Mouse (Mus musculus) heart, embryonic 13.5 days (tissue): ENCODE data around the gene Lama4. TPM values are rescaled to one million over a fixed set of nuclear protein-coding genes. Genes with fewer than 3 reads are reported as not detected.

Experiments used
- ATAC-seq: fragments of 200-750 bp; cut with Nextera tagmentation; 2 replicates; pipeline ENCODE4 v1.8.0; 2017; ENCODE audit warnings: moderate TSS enrichment; ENCODE audit not compliant: insufficient number of reproducible peaks, low FRiP score, low TSS enrichment; ENCODE audit errors: extremely low read depth
- H3K27ac ChIP-seq: fragments of 300-500 bp; sonication (generic); replicated peaks from 2 replicates; pipeline ENCODE4 v1.5.1; 2015; ENCODE audit warnings: moderate library complexity, mild to moderate bottlenecking, inconsistent platforms
- H3K27me3 ChIP-seq: fragments of 300-500 bp; sonication (generic); replicated peaks from 2 replicates; pipeline ENCODE4 v1.6.1; 2015; ENCODE audit warnings: mild to moderate bottlenecking, inconsistent platforms
- H3K36me3 ChIP-seq: fragments of 300-500 bp; sonication (generic); 2 replicates; pipeline ENCODE4 v1.6.1; 2015; ENCODE audit warnings: mild to moderate bottlenecking, inconsistent platforms
- H3K4me1 ChIP-seq: fragments of 300-500 bp; sonication (generic); 2 replicates; pipeline ENCODE4 v1.6.1; 2015; ENCODE audit warnings: inconsistent platforms
- H3K4me2 ChIP-seq: fragments of 300-500 bp; sonication (generic); 2 replicates; pipeline ENCODE4 v1.6.1; 2015; ENCODE audit warnings: inconsistent platforms, mild to moderate bottlenecking, moderate library complexity
- H3K4me3 ChIP-seq: fragments of 300-500 bp; sonication (generic); 2 replicates; pipeline ENCODE4 v1.5.1; 2015; ENCODE audit warnings: moderate library complexity, mild to moderate bottlenecking, inconsistent platforms
- H3K9ac ChIP-seq: fragments of 300-500 bp; sonication (generic); 2 replicates; pipeline ENCODE4 v1.6.1; 2015; ENCODE audit warnings: inconsistent platforms, mild to moderate bottlenecking, moderate library complexity
- H3K9me3 ChIP-seq: fragments of 300-500 bp; sonication (generic); 2 replicates; pipeline ENCODE4 v1.6.1; 2016; ENCODE audit warnings: inconsistent platforms
- WGBS: fragments of 180-500 bp; shearing (Covaris S2); methylation state at CpG from one replicate; pipeline ENCODE4 v1.1.7; 2015; ENCODE audit warnings: mixed read lengths; 5-methylcytosine and 5-hydroxymethylcytosine counted together
- polyA plus RNA-seq: library from polyadenylated mRNA; unstranded; fragments of >200 nt; fragmentation: Nextera tagmentation; extraction: Ambion mirVana; gene quantifications from 2 replicates; pipeline ENCODE4 v1.2.1, GENCODE M21; 2015

The Lama4 gene
- polyA plus RNA-seq, 1 experiment from 2014 or later, result 110 TPM

DNA sequence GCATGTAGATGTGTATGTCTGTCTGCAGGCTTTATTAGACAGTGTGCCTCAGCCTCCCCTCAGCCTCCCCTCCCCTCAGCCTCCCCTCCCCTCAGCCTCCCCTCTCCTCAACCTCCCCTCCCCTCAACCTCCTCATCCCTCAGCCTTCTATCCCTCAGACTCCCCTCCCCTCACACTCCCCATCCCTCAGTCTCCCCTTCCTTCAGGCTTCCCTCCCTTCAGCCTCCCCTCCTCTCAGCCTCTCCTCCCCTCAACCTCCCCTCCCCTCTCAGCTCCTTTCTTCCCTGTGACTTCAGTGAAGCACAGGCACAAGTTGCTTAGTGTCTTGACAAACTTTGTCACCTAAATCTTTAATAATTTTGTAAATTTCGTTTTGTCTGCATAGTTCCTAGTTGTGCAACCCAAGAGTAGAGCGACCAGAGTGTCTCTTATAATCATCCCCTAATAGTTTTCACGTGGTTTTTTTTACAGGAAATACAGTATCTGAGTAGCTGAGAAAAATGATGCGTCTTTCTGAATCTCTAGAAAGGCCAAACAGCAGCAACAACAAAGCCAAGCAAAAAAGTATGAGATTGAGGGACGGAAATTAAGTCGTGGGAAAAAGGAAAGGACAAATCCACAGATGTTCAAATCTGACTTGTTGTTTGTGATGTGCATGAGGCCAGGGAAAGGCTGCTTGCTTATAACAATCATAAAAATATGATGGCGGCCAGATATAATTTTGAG, 7.1 kb downstream of the Lama4 start:
- ATAC-seq, result no peak
- Histone ChIP-seq H3K9me3 (no peaks in the 10 kb centered on the region), H3K4me1 (peaks cover 52% of the 10 kb centered on the region), H3K27me3 (no peaks in the 10 kb centered on the region), H3K9ac (no peak overlapping the region), H3K4me2 (no peak overlapping the region), H3K36me3 (peaks cover 26% of the 10 kb centered on the region), H3K4me3 (no peak overlapping the region), H3K27ac (0 out of 2 replicates have a peak overlapping the region, but pooled peaks have one; percentile 20)
- 59% methylated on average over 7 of the region's 7 CpGs for WGBS

DNA sequence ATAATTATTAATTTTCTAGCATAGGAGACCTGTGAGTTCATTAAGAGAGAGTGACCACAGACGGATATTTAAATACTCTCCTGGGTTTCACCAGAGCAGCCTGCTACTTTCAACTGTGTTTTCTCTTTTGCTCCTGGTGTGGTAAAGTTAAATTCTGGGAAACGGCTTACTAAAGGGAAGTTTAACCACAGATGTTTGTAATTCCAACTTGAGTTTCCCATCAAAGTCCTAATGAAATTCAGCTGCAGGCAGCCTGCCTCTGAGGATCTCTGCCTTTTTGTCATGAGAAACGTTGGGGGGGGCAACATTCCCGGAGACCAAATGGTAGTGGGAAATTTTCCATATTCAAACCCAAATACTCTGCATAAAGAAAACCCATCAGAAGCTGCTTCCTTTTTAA, 7.7 kb downstream of the Lama4 start:
- H3K27ac ChIP-seq, result no peak overlapping the region
- WGBS, result 52% methylated on average over 4 of the region's 4 CpGs
- no peak overlapping the region for H3K4me2 ChIP-seq
- ATAC-seq, result no peak
- no peaks in the 10 kb centered on the region for H3K9me3 ChIP-seq
- peaks cover 31% of the 10 kb centered on the region for H3K36me3 ChIP-seq
- H3K27me3 ChIP-seq, result no peaks in the 10 kb centered on the region
- H3K4me1 ChIP-seq, result peaks cover 55% of the 10 kb centered on the region
- no peak overlapping the region for H3K4me3 ChIP-seq
- no peak overlapping the region for H3K9ac ChIP-seq

DNA sequence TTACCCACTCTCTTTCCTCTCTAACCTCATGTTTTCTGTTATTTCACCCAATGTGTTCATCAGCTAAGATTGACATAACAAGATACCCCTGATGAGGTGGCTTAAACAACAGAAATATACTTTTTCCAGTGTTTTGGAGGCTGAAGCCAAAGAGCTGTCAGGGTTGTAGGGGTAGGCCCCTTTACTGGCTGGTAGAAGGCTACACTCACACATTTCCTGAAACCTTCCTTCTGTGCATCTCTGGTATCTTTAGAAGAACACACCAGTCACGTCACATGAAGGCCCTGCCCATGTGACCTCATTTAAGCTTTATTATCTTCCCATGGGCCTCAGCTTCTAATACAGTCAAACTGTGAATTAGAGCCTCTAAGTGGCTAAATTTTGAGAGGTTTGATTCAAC, 12.9 kb downstream of the Lama4 start:
- Histone ChIP-seq H3K36me3 (peaks cover 34% of the 10 kb centered on the region), H3K4me3 (no peak overlapping the region), H3K9ac (no peak overlapping the region), H3K27me3 (no peaks in the 10 kb centered on the region), H3K4me1 (peaks cover 56% of the 10 kb centered on the region), H3K4me2 (no peak overlapping the region), H3K9me3 (no peaks in the 10 kb centered on the region), H3K27ac (no peak overlapping the region; the same call in 1 of the 2 replicates)
- ATAC-seq, result no peak
- 54% methylated on average over 1 of the region's 1 CpGs for WGBS

DNA sequence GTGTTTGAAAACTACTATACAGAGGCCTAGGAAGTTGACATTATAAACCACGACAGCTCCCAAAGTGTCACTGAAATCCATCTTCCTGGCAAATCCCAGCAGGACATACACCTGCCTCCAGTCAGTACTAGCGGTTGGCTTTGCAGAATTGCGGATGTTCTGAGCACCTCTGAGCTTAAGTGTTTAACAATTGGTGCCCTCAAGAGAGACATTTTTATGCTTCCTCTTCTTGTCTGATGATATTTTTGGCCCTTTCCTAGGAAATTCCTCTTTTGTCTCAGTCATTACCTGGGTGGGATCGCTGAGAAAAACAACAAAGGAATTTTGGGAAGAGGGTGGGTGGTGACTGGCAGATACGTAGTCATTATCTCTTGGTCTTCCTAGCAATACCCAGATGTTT, 14.4 kb downstream of the Lama4 start:
- no peaks in the 10 kb centered on the region for H3K27me3 ChIP-seq
- no peak for ATAC-seq
- no peak overlapping the region for H3K9ac ChIP-seq
- no peak overlapping the region for H3K4me3 ChIP-seq
- WGBS, result 62% methylated on average over 5 of the region's 5 CpGs
- H3K9me3 ChIP-seq, result no peaks in the 10 kb centered on the region
- peaks cover 65% of the 10 kb centered on the region for H3K4me1 ChIP-seq
- H3K4me2 ChIP-seq, result no peak overlapping the region
- H3K27ac ChIP-seq, result peak overlapping the region; percentile 42; the same call in 1 of the 2 replicates
- peaks cover 24% of the 10 kb centered on the region for H3K36me3 ChIP-seq

DNA sequence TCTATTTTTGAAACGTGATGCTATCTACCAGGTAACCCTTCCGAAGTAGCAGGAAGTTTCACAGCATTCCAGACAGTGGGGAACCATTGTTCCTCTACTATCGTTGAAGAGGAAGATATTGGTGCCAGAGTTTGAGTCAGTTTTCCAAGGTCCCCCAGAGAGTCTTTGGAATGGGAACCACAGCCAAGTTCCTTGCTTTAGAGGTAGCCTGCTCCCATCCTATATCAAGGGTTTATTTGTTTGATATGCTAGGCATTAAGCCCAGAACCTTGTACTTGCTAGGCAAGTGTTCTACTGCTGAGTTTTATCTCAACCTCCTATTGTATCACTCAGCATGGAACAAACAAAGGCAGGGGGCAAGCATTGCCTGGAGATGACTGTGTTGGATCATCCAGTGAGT, 15.7 kb downstream of the Lama4 start:
- H3K36me3 ChIP-seq, result peaks cover 19% of the 10 kb centered on the region
- H3K4me3 ChIP-seq, result no peak overlapping the region
- no peaks in the 10 kb centered on the region for H3K27me3 ChIP-seq
- no peak for ATAC-seq
- peaks cover 77% of the 10 kb centered on the region for H3K4me1 ChIP-seq
- no peaks in the 10 kb centered on the region for H3K9me3 ChIP-seq
- peak overlapping the region; percentile 69 for H3K27ac ChIP-seq
- H3K4me2 ChIP-seq, result no peak overlapping the region
- no peak overlapping the region for H3K9ac ChIP-seq
- WGBS, result 11% methylated on average over 3 of the region's 3 CpGs

DNA sequence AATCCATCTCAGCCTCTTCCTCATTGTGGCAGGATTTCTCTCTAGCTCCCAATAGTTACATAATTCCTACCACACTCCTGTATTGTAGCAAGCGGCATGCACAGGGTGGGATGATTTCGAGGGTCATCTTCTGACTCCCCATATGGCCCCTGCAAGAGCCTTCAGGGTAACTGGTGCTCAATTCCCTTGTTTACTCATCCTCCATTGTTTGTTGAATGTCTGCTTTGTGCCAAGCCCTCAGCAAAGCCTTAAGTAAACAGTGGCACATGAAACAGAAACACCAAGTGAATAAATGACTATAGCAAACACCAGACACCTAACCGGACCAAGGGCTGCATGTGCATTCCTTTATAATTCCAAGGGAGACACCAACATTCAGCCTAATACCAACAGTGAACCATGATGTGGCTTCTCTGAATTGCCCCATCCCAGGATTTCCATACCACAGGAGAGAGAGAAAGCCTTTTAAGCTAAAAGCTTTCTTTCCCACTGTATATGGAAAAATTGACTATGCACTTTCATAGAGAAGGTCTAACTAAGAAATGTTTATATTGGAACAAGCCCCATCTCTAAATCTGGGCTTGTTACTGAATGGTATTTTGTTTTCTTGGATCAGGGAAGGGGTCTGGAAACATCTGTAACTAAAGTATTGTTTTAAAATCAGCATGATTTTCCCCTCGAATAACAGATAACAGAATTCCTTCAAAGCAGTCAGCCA, 19.2 kb downstream of the Lama4 start:
- Histone ChIP-seq H3K36me3 (peaks cover 20% of the 10 kb centered on the region), H3K4me3 (no peak overlapping the region), H3K27ac (peak overlapping the region; percentile 85), H3K27me3 (no peaks in the 10 kb centered on the region), H3K4me1 (peaks cover 67% of the 10 kb centered on the region), H3K9me3 (no peaks in the 10 kb centered on the region), H3K4me2 (no peak overlapping the region), H3K9ac (no peak overlapping the region)
- no peak for ATAC-seq
- 73% methylated on average over 4 of the region's 4 CpGs for WGBS

DNA sequence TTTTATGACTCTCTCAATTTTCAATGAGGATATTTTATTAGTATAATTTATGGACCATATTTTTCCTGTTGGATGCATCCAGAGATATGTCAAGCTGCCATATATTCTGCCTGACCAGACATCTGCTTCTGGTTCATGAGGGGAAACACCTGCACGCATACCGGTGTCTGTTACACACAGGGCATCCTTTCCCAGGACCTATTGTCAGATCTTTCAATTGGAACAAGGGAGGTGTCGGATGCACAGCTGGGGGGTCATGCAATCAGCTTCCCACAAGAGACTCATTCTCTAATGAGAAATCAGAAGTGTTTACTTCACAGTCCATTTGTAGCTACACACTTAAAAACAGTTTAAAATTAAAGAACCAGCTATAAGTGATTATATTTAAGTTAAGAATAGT, 20.7 kb downstream of the Lama4 start:
- H3K27ac ChIP-seq, result peak overlapping the region; percentile 61; the same call in 1 of the 2 replicates

DNA sequence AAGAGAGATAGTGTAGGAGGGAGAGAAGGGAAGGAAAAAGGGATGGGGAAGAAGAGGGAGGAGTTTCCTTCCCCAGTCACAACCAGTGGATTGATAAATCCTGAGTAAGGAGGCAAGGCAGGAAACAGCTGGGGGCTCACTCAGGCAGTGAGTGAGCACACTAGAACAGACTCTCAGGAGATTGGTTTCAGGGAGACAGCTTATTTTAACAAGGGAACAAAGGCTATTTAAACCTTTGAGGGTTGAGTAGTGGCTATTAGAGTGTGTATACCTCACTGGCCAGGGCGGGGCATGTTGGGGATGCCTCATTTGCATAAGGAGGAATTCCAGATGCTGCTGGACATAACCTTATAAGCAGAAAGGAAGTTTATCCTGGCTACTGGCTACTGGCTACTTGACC, 27.5 kb downstream of the Lama4 start:
- H3K36me3 ChIP-seq, result peaks cover 49% of the 10 kb centered on the region
- no peak overlapping the region for H3K9ac ChIP-seq
- 0 out of 2 replicates have a peak overlapping the region, but pooled peaks have one; percentile 2 for H3K27ac ChIP-seq
- peaks cover 43% of the 10 kb centered on the region for H3K4me1 ChIP-seq
- H3K27me3 ChIP-seq, result no peaks in the 10 kb centered on the region
- no peak overlapping the region for H3K4me2 ChIP-seq
- no peak for ATAC-seq
- H3K9me3 ChIP-seq, result no peaks in the 10 kb centered on the region
- 76% methylated on average over 1 of the region's 1 CpGs for WGBS
- no peak overlapping the region for H3K4me3 ChIP-seq

More for the DNA sequence above, 20.7 kb downstream of the Lama4 start:
- Histone ChIP-seq H3K9ac (no peak overlapping the region), H3K4me1 (peaks cover 64% of the 10 kb centered on the region), H3K9me3 (no peaks in the 10 kb centered on the region), H3K4me3 (no peak overlapping the region), H3K36me3 (peaks cover 26% of the 10 kb centered on the region), H3K4me2 (no peak overlapping the region), H3K27me3 (no peaks in the 10 kb centered on the region)
- 70% methylated on average over 3 of the region's 3 CpGs for WGBS
- no peak for ATAC-seq

DNA sequence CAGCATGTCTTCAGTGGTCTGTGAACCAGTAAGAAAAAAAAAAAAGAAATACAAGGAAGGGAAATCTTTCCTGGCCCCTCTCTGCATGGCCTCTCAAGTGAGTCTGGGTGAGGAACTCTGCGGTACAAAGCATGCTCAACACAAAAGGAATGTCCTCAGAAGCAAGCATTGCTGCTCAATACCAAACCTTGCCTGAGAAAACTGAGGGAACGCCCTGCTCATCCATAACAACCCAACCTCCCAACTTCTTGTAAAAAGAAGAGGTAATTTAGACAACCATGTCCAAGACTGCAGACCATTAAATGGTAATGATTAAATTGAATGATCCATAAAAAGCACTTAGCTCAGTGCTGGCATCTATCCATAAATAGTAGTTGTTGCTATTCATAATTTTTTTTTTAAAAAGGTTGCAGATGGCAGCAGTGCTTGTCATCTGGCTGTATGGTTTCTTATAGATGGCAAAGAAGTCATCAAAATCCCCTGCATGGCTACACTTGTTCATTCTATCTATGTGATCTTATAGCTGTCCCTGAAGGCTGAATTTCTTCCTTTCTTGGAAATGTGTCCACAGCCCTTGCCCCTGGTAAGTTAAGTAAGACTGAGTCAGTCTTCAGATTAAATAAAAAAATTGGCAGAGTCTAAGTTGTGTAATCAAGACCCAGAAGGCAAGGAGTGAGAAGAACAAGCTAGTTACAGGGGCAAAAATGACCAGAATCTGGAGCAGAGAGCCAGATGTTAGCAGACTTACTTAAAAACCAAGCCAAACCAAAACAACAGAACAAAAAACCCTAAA, 28.5 kb downstream of the Lama4 start:
- H3K9ac ChIP-seq, result no peak overlapping the region
- H3K4me1 ChIP-seq, result peaks cover 41% of the 10 kb centered on the region
- no peaks in the 10 kb centered on the region for H3K9me3 ChIP-seq
- ATAC-seq, result no peak
- H3K4me3 ChIP-seq, result no peak overlapping the region
- H3K27ac ChIP-seq, result no peak overlapping the region
- 71% methylated on average over 2 of the region's 2 CpGs for WGBS
- H3K4me2 ChIP-seq, result no peak overlapping the region
- H3K36me3 ChIP-seq, result peaks cover 43% of the 10 kb centered on the region
- no peaks in the 10 kb centered on the region for H3K27me3 ChIP-seq

DNA sequence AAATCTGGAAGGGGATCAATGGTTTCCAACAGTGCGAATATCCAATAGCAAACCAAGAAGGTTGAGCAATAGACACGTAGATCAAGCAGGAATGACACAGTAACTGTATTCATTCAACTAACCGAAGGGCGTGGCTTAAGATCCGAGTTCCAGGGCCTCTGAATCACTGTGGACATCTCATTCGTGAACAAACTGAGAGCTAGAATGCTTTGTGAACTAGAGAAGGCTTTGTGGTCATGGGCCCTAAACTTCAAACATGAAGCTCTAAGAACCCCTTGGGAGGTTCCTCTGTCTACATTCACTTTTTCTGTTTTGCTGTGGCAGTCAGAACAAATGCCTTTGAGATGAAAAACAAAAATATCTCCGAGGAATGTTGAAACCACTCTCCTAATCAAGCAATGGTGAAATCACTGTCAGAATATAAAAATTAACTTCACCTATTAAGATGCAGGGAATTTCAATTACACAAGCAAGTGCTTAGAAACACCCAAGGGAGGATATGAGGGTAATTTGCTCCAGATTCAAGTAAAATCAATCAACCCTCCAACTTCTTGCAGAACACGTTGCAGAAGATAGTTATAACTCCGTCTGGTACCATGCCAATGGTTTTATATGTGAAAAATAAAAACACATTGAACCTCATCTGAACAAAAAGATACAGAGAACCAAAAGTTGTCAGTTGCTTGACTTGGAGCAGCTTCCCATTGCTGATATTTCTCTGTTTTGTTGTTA, 29.6 kb downstream of the Lama4 start:
- Histone ChIP-seq H3K4me2 (no peak overlapping the region), H3K9ac (no peak overlapping the region), H3K36me3 (peaks cover 35% of the 10 kb centered on the region), H3K27me3 (no peaks in the 10 kb centered on the region), H3K27ac (no peak overlapping the region), H3K4me3 (no peak overlapping the region), H3K4me1 (peaks cover 41% of the 10 kb centered on the region), H3K9me3 (no peaks in the 10 kb centered on the region)
- WGBS, result 83% methylated on average over 9 of the region's 9 CpGs
- ATAC-seq, result no peak

DNA sequence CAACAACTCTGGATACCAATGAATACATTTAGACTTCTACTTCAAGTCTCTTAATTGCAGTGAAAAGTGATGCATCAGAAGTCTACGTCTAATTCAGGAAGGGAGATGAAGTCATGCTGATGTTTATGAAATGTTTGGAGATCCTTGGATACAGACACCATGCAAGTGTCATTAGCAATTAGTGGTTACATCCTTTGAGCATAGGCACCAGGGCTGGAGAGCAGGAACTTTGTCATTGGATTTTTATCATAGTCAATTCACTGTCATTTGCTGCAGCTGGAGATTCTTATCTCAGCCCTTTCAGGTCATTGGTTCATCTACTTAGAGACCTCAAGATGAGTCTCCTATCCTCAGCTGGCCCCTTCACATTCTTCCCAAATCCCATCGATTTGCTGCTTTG, 30.6 kb downstream of the Lama4 start:
- 68% methylated on average over 2 of the region's 2 CpGs for WGBS
- Histone ChIP-seq H3K4me2 (no peak overlapping the region), H3K27me3 (no peaks in the 10 kb centered on the region), H3K4me3 (no peak overlapping the region), H3K4me1 (peaks cover 38% of the 10 kb centered on the region), H3K36me3 (peaks cover 43% of the 10 kb centered on the region), H3K9me3 (no peaks in the 10 kb centered on the region), H3K9ac (no peak overlapping the region), H3K27ac (no peak overlapping the region)
- ATAC-seq, result no peak
